Mouse (Mus musculus): ENCODE results near the gene Lpgat1.

DNA sequence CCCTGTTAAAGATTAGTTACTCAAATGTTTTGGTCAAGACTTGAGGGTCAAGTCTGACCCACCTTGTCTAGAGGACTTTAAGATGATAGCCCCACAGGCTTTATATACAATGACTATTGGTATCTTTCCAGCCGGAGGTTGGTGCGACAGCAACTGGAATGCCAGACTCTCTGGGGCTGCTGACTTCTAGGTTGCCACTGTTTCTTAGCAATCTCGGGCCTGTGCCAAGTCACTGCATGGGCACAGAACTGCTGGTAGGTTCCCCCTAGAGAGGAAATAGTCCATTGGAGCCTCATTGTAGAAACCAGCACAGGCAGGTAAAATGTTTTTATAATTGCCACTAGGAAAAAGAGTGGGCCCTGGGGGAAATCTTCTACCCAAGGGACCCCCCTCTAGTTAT is 3.8 kb upstream of the Lpgat1 start:
- TF ChIP-seq CTCF (IDR thresholded peaks at IDR 0.05; ENCODE audit: low read depth) (no peak), EP300 (IDR thresholded peaks at IDR 0.05; ENCODE audit: low read depth) (no peak)
